Mouse (Mus musculus) cortical plate, adult 2 months (tissue): ENCODE results near the gene Stard3.

ENCODE experiments used
- CTCF ChIP-seq: fragments of 200-500 bp; IDR thresholded peaks from 2 replicates; pipeline ENCODE4 v1.5.1; 2011; ENCODE audit warnings: mild to moderate bottlenecking, control low read depth, low read length; ENCODE audit not compliant: insufficient read depth; ENCODE audit errors: extremely low read depth
- POLR2A ChIP-seq: fragments of 200-500 bp; IDR thresholded peaks from 2 replicates; pipeline ENCODE4 v1.6.1; 2011; ENCODE audit warnings: mild to moderate bottlenecking, low read length, control low read depth; ENCODE audit not compliant: insufficient read depth; ENCODE audit errors: extremely low read depth

DNA sequence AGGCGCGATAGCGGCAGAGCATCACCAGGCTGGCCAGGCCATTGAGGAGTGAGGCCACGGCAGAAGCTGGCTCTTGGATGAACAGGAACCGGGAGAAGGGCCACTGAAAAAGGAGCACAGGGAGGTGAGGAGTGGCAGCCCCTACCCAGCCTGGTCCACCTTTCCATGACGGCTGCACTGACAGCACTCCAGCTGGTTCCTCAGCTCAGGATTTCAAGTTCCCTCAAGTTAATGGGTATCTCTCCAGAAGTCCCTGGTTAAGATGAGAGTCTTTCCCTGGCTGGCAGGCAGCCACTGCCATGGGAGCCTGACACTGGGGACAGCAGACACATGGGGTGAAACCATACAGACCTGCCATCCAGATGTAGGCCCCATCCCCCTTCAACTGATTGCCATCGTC is 39.8 kb downstream of the Stard3 start:
- TF ChIP-seq CTCF: no peak
- no peak for TF ChIP-seq POLR2A
